Mouse (Mus musculus) liver, adult 2 months (tissue): Measurements from ENCODE around the gene Rem1.

Source experiments
- CTCF ChIP-seq: fragments of 200-500 bp; IDR thresholded peaks from 2 replicates; pipeline ENCODE4 v1.5.1; 2011; ENCODE audit warnings: low read depth, low read length, control low read depth
- POLR2A ChIP-seq: fragments of 200-500 bp; IDR thresholded peaks from 2 replicates; pipeline ENCODE4 v1.6.1; 2011; ENCODE audit warnings: low read length, control low read depth; ENCODE audit not compliant: insufficient read depth; ENCODE audit errors: extremely low read depth

DNA sequence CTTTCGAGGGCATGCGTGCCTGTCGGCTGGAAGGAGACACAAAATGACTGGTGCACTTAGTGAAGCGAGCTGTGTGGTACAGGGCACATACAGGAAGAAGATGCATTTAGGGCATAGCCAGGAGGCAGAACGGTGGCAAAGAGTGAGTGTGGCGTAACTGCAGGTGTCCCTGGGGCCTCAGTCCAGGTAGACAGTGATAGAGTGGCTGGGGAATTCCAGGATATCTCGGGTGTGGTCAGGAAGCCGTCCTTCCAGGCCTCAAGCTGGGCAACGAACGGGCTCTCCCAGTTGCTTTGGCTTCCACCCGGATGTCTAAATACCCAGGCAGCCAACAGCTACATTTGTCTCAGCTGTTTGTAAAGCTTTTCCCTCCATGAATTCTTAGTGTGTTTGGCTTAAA lies 47.4 kb downstream of the Rem1 start:
- no peak for TF ChIP-seq CTCF
- TF ChIP-seq POLR2A = no peak
